Mouse (Mus musculus) kidney, embryonic 14.5 days (tissue): ENCODE results near the gene Phox2a. TPM values are rescaled to one million over a fixed set of nuclear protein-coding genes. Genes with fewer than 3 reads are reported as not detected.

Experiments
- ATAC-seq: fragments of 200-750 bp; cut with Nextera tagmentation; 2 replicates; pipeline ENCODE4 v1.8.0; 2017; ENCODE audit warnings: moderate number of reproducible peaks, mild to moderate bottlenecking, moderate TSS enrichment, moderate library complexity; ENCODE audit not compliant: low FRiP score, low TSS enrichment
- H3K27ac ChIP-seq: fragments of 300-500 bp; sonication (generic); 2 replicates; pipeline ENCODE4 v1.5.1; 2014; ENCODE audit warnings: low read depth, mild to moderate bottlenecking, low read length, moderate library complexity, mixed read lengths
- H3K27me3 ChIP-seq: fragments of 300-500 bp; sonication (generic); 2 replicates; pipeline ENCODE4 v1.6.1; 2014; ENCODE audit warnings: mild to moderate bottlenecking, low read length; ENCODE audit not compliant: control insufficient read depth, insufficient read depth
- H3K36me3 ChIP-seq: fragments of 300-500 bp; sonication (generic); 2 replicates; pipeline ENCODE4 v1.6.1; 2014; ENCODE audit warnings: low read length, mixed read lengths; ENCODE audit not compliant: control insufficient read depth, insufficient read depth
- H3K4me1 ChIP-seq: fragments of 300-500 bp; sonication (generic); 2 replicates; pipeline ENCODE4 v1.6.1; 2014; ENCODE audit warnings: low read length, mixed read lengths; ENCODE audit not compliant: control insufficient read depth, insufficient read depth
- H3K4me2 ChIP-seq: fragments of 300-500 bp; sonication (generic); replicated peaks from 2 replicates; pipeline ENCODE4 v1.6.1; 2014; ENCODE audit warnings: low read depth, mild to moderate bottlenecking, low read length
- H3K4me3 ChIP-seq: fragments of 300-500 bp; sonication (generic); 2 replicates; pipeline ENCODE4 v1.5.1; 2014; ENCODE audit warnings: mild to moderate bottlenecking, low read length
- H3K9ac ChIP-seq: fragments of 300-500 bp; sonication (generic); 2 replicates; pipeline ENCODE4 v1.6.1; 2014; ENCODE audit warnings: low read depth, mild to moderate bottlenecking, low read length, moderate library complexity
- H3K9me3 ChIP-seq: fragments of 300-500 bp; sonication (generic); 2 replicates; pipeline ENCODE4 v1.6.1; 2016; ENCODE audit warnings: low read length; ENCODE audit not compliant: control insufficient read depth
- WGBS: fragments of 180-500 bp; shearing (Covaris S2); extraction: QIAGEN DNeasy Blood & Tissue Kit; methylation state at CpG from one replicate; pipeline ENCODE4 v1.1.7; 2014; 5-methylcytosine and 5-hydroxymethylcytosine counted together
- polyA plus RNA-seq: library from polyadenylated mRNA; unstranded; fragments of >200 nt; fragmentation: Nextera tagmentation; extraction: Ambion mirVana; gene quantifications from 2 replicates; pipeline ENCODE4 v1.2.1, GENCODE M21; 2014

Gene Phox2a
- not detected in 2 replicates for polyA plus RNA-seq

GRCm38 (mm10) chr7:101817861-101818401 is at the start of gene Phox2a:
TSS of gene Phox2a (plus strand) at chr7:101818313.
- H3K4me2 ChIP-seq: peak within 1 kb of the TSS; percentile 51
- peak within 1 kb of the TSS; percentile 32; the same call in 1 of the 2 replicates for H3K9ac ChIP-seq
- H3K36me3 ChIP-seq: peaks cover 2% of the 10 kb centered on the region; the same call in 1 of the 2 replicates
- ATAC-seq: peak; percentile 3; the same call in 1 of the 2 replicates
- H3K4me1 ChIP-seq: peaks cover 24% of the 10 kb centered on the region
- WGBS: under 1% methylated on average over 42 of the region's 45 CpGs
- peaks cover 66% of the 10 kb centered on the region for H3K27me3 ChIP-seq
- H3K4me3 ChIP-seq: peak within 1 kb of the TSS; percentile 37
- no peak within 1 kb of the TSS for H3K27ac ChIP-seq
- no peaks in the 10 kb centered on the region for H3K9me3 ChIP-seq

GRCm38 (mm10) chr7:101770051-101770450 is 48.1 kb upstream of the Phox2a start:
- Histone ChIP-seq H3K27ac (no peak overlapping the region), H3K4me3 (no peak overlapping the region), H3K9ac (no peak overlapping the region), H3K27me3 (no peaks in the 10 kb centered on the region), H3K9me3 (no peaks in the 10 kb centered on the region), H3K36me3 (peaks cover 10% of the 10 kb centered on the region; the same call in 1 of the 2 replicates), H3K4me1 (0 out of 2 replicates have a peak, but pooled peaks cover 7% of the 10 kb centered on the region), H3K4me2 (no peak overlapping the region)
- ATAC-seq: no peak
- 63% methylated on average over 7 of the region's 7 CpGs for WGBS

DNA sequence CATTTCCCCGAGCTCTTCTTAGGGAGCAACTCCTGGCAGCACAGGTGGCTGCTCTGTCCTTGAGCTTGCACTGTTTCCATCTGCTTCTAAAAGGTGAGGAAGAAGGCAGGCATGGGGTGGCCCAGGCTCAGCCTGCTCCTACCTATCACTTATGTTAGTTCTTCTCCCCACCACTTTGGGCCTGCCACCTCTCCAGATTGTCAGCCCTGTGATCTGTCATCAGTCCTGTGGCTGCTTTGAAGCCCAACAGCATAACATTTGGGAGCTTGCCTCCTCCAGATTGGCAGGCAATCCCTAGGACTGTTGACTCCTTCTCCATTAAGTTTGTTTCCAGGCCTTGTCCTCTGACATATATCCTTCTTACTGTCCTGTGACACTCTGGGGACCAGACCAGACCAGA is 46.5 kb upstream of the Phox2a start:
- no peak overlapping the region for H3K4me2 ChIP-seq
- H3K4me3 ChIP-seq: no peak overlapping the region
- no peak overlapping the region for H3K9ac ChIP-seq
- 0 out of 2 replicates have a peak, but pooled peaks cover 7% of the 10 kb centered on the region for H3K4me1 ChIP-seq
- no peaks in the 10 kb centered on the region for H3K27me3 ChIP-seq
- 78% methylated on average over 1 of the region's 1 CpGs for WGBS
- H3K36me3 ChIP-seq: peaks cover 6% of the 10 kb centered on the region; the same call in 1 of the 2 replicates
- H3K9me3 ChIP-seq: no peaks in the 10 kb centered on the region
- no peak for ATAC-seq
- no peak overlapping the region for H3K27ac ChIP-seq

DNA sequence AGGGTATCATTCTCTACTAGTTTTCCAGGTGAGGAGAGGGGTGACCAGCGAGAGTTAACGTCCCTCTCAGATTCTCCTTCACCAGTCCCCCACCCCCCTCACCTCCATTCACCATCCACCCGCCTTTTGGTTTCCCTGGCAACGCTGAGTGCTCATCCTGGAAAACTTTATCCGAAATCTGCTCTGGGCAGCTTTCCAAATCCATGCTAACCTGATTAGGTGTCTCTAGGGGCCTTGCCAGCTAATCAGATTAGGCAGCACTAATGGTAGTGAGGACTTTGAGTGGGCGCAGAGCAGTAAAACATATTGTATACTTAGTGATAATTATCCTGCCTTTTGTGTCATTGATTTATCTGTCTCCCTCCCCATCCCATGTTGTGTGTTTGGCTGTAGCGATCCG is 45.4 kb upstream of the Phox2a start:
- WGBS: 54% methylated on average over 8 of the region's 8 CpGs
- H3K9me3 ChIP-seq: no peaks in the 10 kb centered on the region
- H3K4me3 ChIP-seq: no peak overlapping the region
- no peak overlapping the region for H3K4me2 ChIP-seq
- no peak for ATAC-seq
- peaks cover 6% of the 10 kb centered on the region; the same call in 1 of the 2 replicates for H3K36me3 ChIP-seq
- 0 out of 2 replicates have a peak, but pooled peaks cover 7% of the 10 kb centered on the region for H3K4me1 ChIP-seq
- no peaks in the 10 kb centered on the region for H3K27me3 ChIP-seq
- H3K27ac ChIP-seq: no peak overlapping the region
- H3K9ac ChIP-seq: no peak overlapping the region

- 93% methylated on average over 1 of the region's 1 CpGs for WGBS
- H3K4me2 ChIP-seq: no peak overlapping the region
- 0 out of 2 replicates have a peak, but pooled peaks cover 7% of the 10 kb centered on the region for H3K4me1 ChIP-seq
- H3K4me3 ChIP-seq: no peak overlapping the region
- H3K27me3 ChIP-seq: no peaks in the 10 kb centered on the region
- no peak overlapping the region for H3K9ac ChIP-seq
- H3K36me3 ChIP-seq: peaks cover 23% of the 10 kb centered on the region; the same call in 1 of the 2 replicates
- no peak for ATAC-seq
- H3K9me3 ChIP-seq: no peaks in the 10 kb centered on the region
- no peak overlapping the region for H3K27ac ChIP-seq
Measured at GRCm38 (mm10) chr7:101777053-101777452, 41.1 kb upstream of the Phox2a start.

GRCm38 (mm10) chr7:101820295-101821030 is 2.4 kb downstream of the Phox2a start:
- peaks cover 66% of the 10 kb centered on the region for H3K27me3 ChIP-seq

GRCm38 (mm10) chr7:101821571-101822501 is 3.7 kb downstream of the Phox2a start:
- under 1% methylated on average over 68 of the region's 71 CpGs for WGBS
- Histone ChIP-seq H3K27me3 (peaks cover 56% of the 10 kb centered on the region), H3K4me1 (peaks cover 32% of the 10 kb centered on the region)

More at GRCm38 (mm10) chr7:101820295-101821030, 2.4 kb downstream of the Phox2a start:
- H3K9ac ChIP-seq: peak overlapping the region; percentile 29; the same call in 1 of the 2 replicates
- H3K9me3 ChIP-seq: no peaks in the 10 kb centered on the region
- H3K27ac ChIP-seq: no peak overlapping the region
- peaks cover 26% of the 10 kb centered on the region for H3K36me3 ChIP-seq
- peak overlapping the region; percentile 89 for H3K4me2 ChIP-seq
- peaks cover 32% of the 10 kb centered on the region for H3K4me1 ChIP-seq
- H3K4me3 ChIP-seq: peak overlapping the region; percentile 43
- no peak for ATAC-seq
- WGBS: 2% methylated on average over 35 of the region's 35 CpGs

GRCm38 (mm10) chr7:101822836-101823757 is 5.0 kb downstream of the Phox2a start:
- H3K9ac ChIP-seq: no peak overlapping the region
- 25% methylated on average over 32 of the region's 32 CpGs for WGBS
- no peak overlapping the region for H3K4me3 ChIP-seq
- ATAC-seq: peak; percentile 7; the same call in 1 of the 2 replicates
- peaks cover 53% of the 10 kb centered on the region for H3K36me3 ChIP-seq
- no peak overlapping the region for H3K27ac ChIP-seq
- H3K27me3 ChIP-seq: peaks cover 44% of the 10 kb centered on the region
- peak overlapping the region; percentile 89; the same call in 1 of the 2 replicates for H3K4me2 ChIP-seq
- H3K4me1 ChIP-seq: peaks cover 28% of the 10 kb centered on the region
- H3K9me3 ChIP-seq: no peaks in the 10 kb centered on the region

More at GRCm38 (mm10) chr7:101821571-101822501, 3.7 kb downstream of the Phox2a start:
- Histone ChIP-seq H3K9ac (peak overlapping the region; percentile 74), H3K4me3 (peak overlapping the region; percentile 43), H3K27ac (peak overlapping the region; percentile 74), H3K4me2 (peak overlapping the region; percentile 89), H3K36me3 (peaks cover 40% of the 10 kb centered on the region), H3K9me3 (no peaks in the 10 kb centered on the region)
- peak; percentile 84 for ATAC-seq
